Mouse (Mus musculus): ENCODE data around the gene Cwh43. TPM values are rescaled to one million over a fixed set of nuclear protein-coding genes. Genes with fewer than 3 reads are reported as not detected.

Cwh43 gene
- polyA plus RNA-seq, 1 experiment from 2014 or later, result 1.4 TPM

GRCm38 (mm10) chr5:73369731-73370130 lies 36.1 kb upstream of the Cwh43 start:
- H3K9me3 ChIP-seq (ENCODE audit: low read length), result no peaks in the 10 kb centered on the region
- no peaks in the 10 kb centered on the region for H3K27me3 ChIP-seq (ENCODE audit: insufficient read depth, low read length)
- H3K36me3 ChIP-seq (ENCODE audit: insufficient read depth, low read length), result no peaks in the 10 kb centered on the region
- H3K27ac ChIP-seq (ENCODE audit: low read length), result no peak overlapping the region
- no peak overlapping the region for H3K4me3 ChIP-seq (ENCODE audit: low read length)
- no peak overlapping the region for H3K9ac ChIP-seq (replicated peaks; ENCODE audit: low read length)
- ATAC-seq (ENCODE audit: low FRiP score, low TSS enrichment), result no peak
- H3K4me1 ChIP-seq (ENCODE audit: insufficient read depth, low read length), result 0 out of 2 replicates have a peak, but pooled peaks cover 5% of the 10 kb centered on the region
- H3K4me2 ChIP-seq (replicated peaks; ENCODE audit: low read depth, low read length), result no peak overlapping the region
- WGBS, result 57% methylated on average over 3 of the region's 3 CpGs

- H3K36me3 ChIP-seq (ENCODE audit: insufficient read depth, low read length), result no peaks in the 10 kb centered on the region
- WGBS, result 70% methylated on average over 5 of the region's 5 CpGs
- no peaks in the 10 kb centered on the region for H3K9me3 ChIP-seq (ENCODE audit: low read length)
- H3K9ac ChIP-seq (replicated peaks; ENCODE audit: low read length), result no peak overlapping the region
- H3K27ac ChIP-seq (ENCODE audit: low read length), result no peak overlapping the region
- H3K27me3 ChIP-seq (ENCODE audit: insufficient read depth, low read length), result no peaks in the 10 kb centered on the region
- no peak overlapping the region for H3K4me2 ChIP-seq (replicated peaks; ENCODE audit: low read depth, low read length)
- no peak for ATAC-seq (ENCODE audit: low FRiP score, low TSS enrichment)
- no peak overlapping the region for H3K4me3 ChIP-seq (ENCODE audit: low read length)
- peaks cover 16% of the 10 kb centered on the region; the same call in 1 of the 2 replicates for H3K4me1 ChIP-seq (ENCODE audit: insufficient read depth, low read length)
Measured at GRCm38 (mm10) chr5:73372601-73373000, 33.3 kb upstream of the Cwh43 start.

- 11% methylated on average over 3 of the region's 3 CpGs for WGBS
- ATAC-seq (ENCODE audit: low FRiP score, low TSS enrichment), result no peak
- no peaks in the 10 kb centered on the region for H3K36me3 ChIP-seq (ENCODE audit: insufficient read depth, low read length)
- no peaks in the 10 kb centered on the region for H3K9me3 ChIP-seq (ENCODE audit: low read length)
- H3K27me3 ChIP-seq (ENCODE audit: insufficient read depth, low read length), result no peaks in the 10 kb centered on the region
- no peak overlapping the region for H3K4me2 ChIP-seq (replicated peaks; ENCODE audit: low read depth, low read length)
- H3K27ac ChIP-seq (ENCODE audit: low read length), result no peak overlapping the region
- no peak overlapping the region for H3K9ac ChIP-seq (replicated peaks; ENCODE audit: low read length)
- peaks cover 16% of the 10 kb centered on the region; the same call in 1 of the 2 replicates for H3K4me1 ChIP-seq (ENCODE audit: insufficient read depth, low read length)
- H3K4me3 ChIP-seq (ENCODE audit: low read length), result no peak overlapping the region
Measured at GRCm38 (mm10) chr5:73373184-73373583, 32.7 kb upstream of the Cwh43 start.

GRCm38 (mm10) chr5:73376041-73376440 lies 29.8 kb upstream of the Cwh43 start:
- Histone ChIP-seq H3K4me1 (ENCODE audit: insufficient read depth, low read length) (peaks cover 16% of the 10 kb centered on the region; the same call in 1 of the 2 replicates), H3K27me3 (ENCODE audit: insufficient read depth, low read length) (peaks cover 4% of the 10 kb centered on the region; the same call in 1 of the 2 replicates), H3K4me2 (replicated peaks; ENCODE audit: low read depth, low read length) (no peak overlapping the region), H3K4me3 (ENCODE audit: low read length) (no peak overlapping the region), H3K9me3 (ENCODE audit: low read length) (no peaks in the 10 kb centered on the region), H3K9ac (replicated peaks; ENCODE audit: low read length) (no peak overlapping the region), H3K36me3 (ENCODE audit: insufficient read depth, low read length) (no peaks in the 10 kb centered on the region), H3K27ac (ENCODE audit: low read length) (no peak overlapping the region)
- WGBS, result 48% methylated on average over 9 of the region's 9 CpGs
- no peak for ATAC-seq (ENCODE audit: low FRiP score, low TSS enrichment)

GRCm38 (mm10) chr5:73376491-73376890 lies 29.4 kb upstream of the Cwh43 start:
- H3K27me3 ChIP-seq (ENCODE audit: insufficient read depth, low read length), result peaks cover 8% of the 10 kb centered on the region
- no peak for ATAC-seq (ENCODE audit: low FRiP score, low TSS enrichment)
- WGBS, result 83% methylated on average over 7 of the region's 7 CpGs
- no peak overlapping the region for H3K9ac ChIP-seq (replicated peaks; ENCODE audit: low read length)
- peaks cover 16% of the 10 kb centered on the region; the same call in 1 of the 2 replicates for H3K4me1 ChIP-seq (ENCODE audit: insufficient read depth, low read length)
- H3K36me3 ChIP-seq (ENCODE audit: insufficient read depth, low read length), result no peaks in the 10 kb centered on the region
- H3K4me2 ChIP-seq (replicated peaks; ENCODE audit: low read depth, low read length), result no peak overlapping the region
- H3K9me3 ChIP-seq (ENCODE audit: low read length), result no peaks in the 10 kb centered on the region
- no peak overlapping the region for H3K4me3 ChIP-seq (ENCODE audit: low read length)
- no peak overlapping the region for H3K27ac ChIP-seq (ENCODE audit: low read length)

- no peak overlapping the region for H3K4me2 ChIP-seq (replicated peaks; ENCODE audit: low read depth, low read length)
- H3K4me3 ChIP-seq (ENCODE audit: low read length), result no peak overlapping the region
- ATAC-seq (ENCODE audit: low FRiP score, low TSS enrichment), result peak; percentile 84; the same call in 1 of the 2 replicates
- H3K36me3 ChIP-seq (ENCODE audit: insufficient read depth, low read length), result no peaks in the 10 kb centered on the region
- H3K4me1 ChIP-seq (ENCODE audit: insufficient read depth, low read length), result peaks cover 17% of the 10 kb centered on the region; the same call in 1 of the 2 replicates
- no peak overlapping the region for H3K27ac ChIP-seq (ENCODE audit: low read length)
- WGBS, result 26% methylated on average over 3 of the region's 3 CpGs
- H3K9ac ChIP-seq (replicated peaks; ENCODE audit: low read length), result no peak overlapping the region
- H3K27me3 ChIP-seq (ENCODE audit: insufficient read depth, low read length), result peaks cover 9% of the 10 kb centered on the region
- H3K9me3 ChIP-seq (ENCODE audit: low read length), result no peaks in the 10 kb centered on the region
Measured at GRCm38 (mm10) chr5:73379908-73380307, 26.0 kb upstream of the Cwh43 start.

GRCm38 (mm10) chr5:73380829-73381228 lies 25.0 kb upstream of the Cwh43 start:
- no peak for ATAC-seq (ENCODE audit: low FRiP score, low TSS enrichment)
- no peaks in the 10 kb centered on the region for H3K9me3 ChIP-seq (ENCODE audit: low read length)
- 46% methylated on average over 8 of the region's 8 CpGs for WGBS

GRCm38 (mm10) chr5:73381510-73381909 lies 24.4 kb upstream of the Cwh43 start:
- ATAC-seq (ENCODE audit: low FRiP score, low TSS enrichment), result no peak
- no peak overlapping the region for H3K9ac ChIP-seq (replicated peaks; ENCODE audit: low read length)
- H3K4me2 ChIP-seq (replicated peaks; ENCODE audit: low read depth, low read length), result no peak overlapping the region
- H3K27ac ChIP-seq (ENCODE audit: low read length), result no peak overlapping the region
- WGBS, result 74% methylated on average over 7 of the region's 7 CpGs
- H3K36me3 ChIP-seq (ENCODE audit: insufficient read depth, low read length), result no peaks in the 10 kb centered on the region
- H3K4me3 ChIP-seq (ENCODE audit: low read length), result no peak overlapping the region
- H3K27me3 ChIP-seq (ENCODE audit: insufficient read depth, low read length), result peaks cover 9% of the 10 kb centered on the region
- peaks cover 6% of the 10 kb centered on the region; the same call in 1 of the 2 replicates for H3K4me1 ChIP-seq (ENCODE audit: insufficient read depth, low read length)
- H3K9me3 ChIP-seq (ENCODE audit: low read length), result no peaks in the 10 kb centered on the region

More at GRCm38 (mm10) chr5:73380829-73381228, 25.0 kb upstream of the Cwh43 start:
- H3K27me3 ChIP-seq (ENCODE audit: insufficient read depth, low read length), result peaks cover 9% of the 10 kb centered on the region
- no peak overlapping the region for H3K4me3 ChIP-seq (ENCODE audit: low read length)
- peaks cover 13% of the 10 kb centered on the region; the same call in 1 of the 2 replicates for H3K4me1 ChIP-seq (ENCODE audit: insufficient read depth, low read length)
- no peak overlapping the region for H3K27ac ChIP-seq (ENCODE audit: low read length)
- no peak overlapping the region for H3K9ac ChIP-seq (replicated peaks; ENCODE audit: low read length)
- no peak overlapping the region for H3K4me2 ChIP-seq (replicated peaks; ENCODE audit: low read depth, low read length)
- H3K36me3 ChIP-seq (ENCODE audit: insufficient read depth, low read length), result no peaks in the 10 kb centered on the region

GRCm38 (mm10) chr5:73381976-73382540 lies 23.8 kb upstream of the Cwh43 start:
- no peaks in the 10 kb centered on the region for H3K36me3 ChIP-seq (ENCODE audit: insufficient read depth, low read length)
- WGBS, result 83% methylated on average over 9 of the region's 9 CpGs
- peaks cover 6% of the 10 kb centered on the region; the same call in 1 of the 2 replicates for H3K4me1 ChIP-seq (ENCODE audit: insufficient read depth, low read length)
- no peaks in the 10 kb centered on the region for H3K9me3 ChIP-seq (ENCODE audit: low read length)
- no peak overlapping the region for H3K27ac ChIP-seq (ENCODE audit: low read length)
- no peak overlapping the region for H3K4me3 ChIP-seq (ENCODE audit: low read length)
- no peak overlapping the region for H3K4me2 ChIP-seq (replicated peaks; ENCODE audit: low read depth, low read length)
- H3K9ac ChIP-seq (replicated peaks; ENCODE audit: low read length), result no peak overlapping the region
- H3K27me3 ChIP-seq (ENCODE audit: insufficient read depth, low read length), result peaks cover 9% of the 10 kb centered on the region
- no peak for ATAC-seq (ENCODE audit: low FRiP score, low TSS enrichment)
